Mouse (Mus musculus) cortical plate, adult 2 months (tissue): ENCODE measurements around the gene Dyx1c1. TPM values are rescaled to one million over a fixed set of nuclear protein-coding genes. Genes with fewer than 3 reads are reported as not detected.

Experiments
- H3K27ac ChIP-seq: fragments of 200-500 bp; 2 replicates; pipeline ENCODE4 v1.5.1; 2012; ENCODE audit warnings: low read length, control low read depth, inconsistent platforms; ENCODE audit not compliant: insufficient read depth
- H3K4me1 ChIP-seq: fragments of 200-500 bp; 2 replicates; pipeline ENCODE4 v1.6.1; 2011; ENCODE audit warnings: low read length; ENCODE audit not compliant: control insufficient read depth, insufficient read depth
- H3K4me3 ChIP-seq: fragments of 200-500 bp; 2 replicates; pipeline ENCODE4 v1.5.1; 2011; ENCODE audit warnings: mild to moderate bottlenecking, low read length, control low read depth; ENCODE audit not compliant: insufficient read depth
- CTCF ChIP-seq: fragments of 200-500 bp; IDR thresholded peaks from 2 replicates; pipeline ENCODE4 v1.5.1; 2011; ENCODE audit warnings: mild to moderate bottlenecking, control low read depth, low read length; ENCODE audit not compliant: insufficient read depth; ENCODE audit errors: extremely low read depth
- POLR2A ChIP-seq: fragments of 200-500 bp; IDR thresholded peaks from 2 replicates; pipeline ENCODE4 v1.6.1; 2011; ENCODE audit warnings: mild to moderate bottlenecking, low read length, control low read depth; ENCODE audit not compliant: insufficient read depth; ENCODE audit errors: extremely low read depth
- polyA plus RNA-seq: library from polyadenylated mRNA; depleted of rRNA; stranded (reverse); fragments of >200 nt; gene quantifications from 2 replicates; pipeline ENCODE4 v1.2.3, GENCODE M21; 2012

Gene Dyx1c1
- polyA plus RNA-seq, 1 experiment: 1.7 TPM

GRCm38 (mm10) chr9:72972984-72973383 is 14.4 kb downstream of the Dyx1c1 start:
- TF ChIP-seq CTCF: no peak
- no peak for TF ChIP-seq POLR2A
- Histone ChIP-seq H3K27ac (no peak overlapping the region), H3K4me3 (no peak overlapping the region), H3K4me1 (peaks cover 2% of the 10 kb centered on the region)

GRCm38 (mm10) chr9:72974734-72975133 is 16.1 kb downstream of the Dyx1c1 start:
- Histone ChIP-seq H3K27ac (no peak overlapping the region), H3K4me1 (no peaks in the 10 kb centered on the region), H3K4me3 (no peak overlapping the region)
- TF ChIP-seq CTCF (no peak), POLR2A (no peak)

- no peak overlapping the region for H3K27ac ChIP-seq
These were observed 16.7 kb downstream of the Dyx1c1 start for GRCm38 (mm10) chr9:72975242-72975641.

GRCm38 (mm10) chr9:72983066-72983465 is 24.5 kb downstream of the Dyx1c1 start:
- H3K4me1 ChIP-seq: peaks cover 1% of the 10 kb centered on the region; the same call in 1 of the 2 replicates
- no peak overlapping the region for H3K4me3 ChIP-seq
- TF ChIP-seq CTCF: no peak
- TF ChIP-seq POLR2A: no peak
- H3K27ac ChIP-seq: no peak overlapping the region

More at GRCm38 (mm10) chr9:72975242-72975641, 16.7 kb downstream of the Dyx1c1 start:
- Histone ChIP-seq H3K4me3 (no peak overlapping the region), H3K4me1 (no peaks in the 10 kb centered on the region)
- no peak for TF ChIP-seq POLR2A
- no peak for TF ChIP-seq CTCF

DNA sequence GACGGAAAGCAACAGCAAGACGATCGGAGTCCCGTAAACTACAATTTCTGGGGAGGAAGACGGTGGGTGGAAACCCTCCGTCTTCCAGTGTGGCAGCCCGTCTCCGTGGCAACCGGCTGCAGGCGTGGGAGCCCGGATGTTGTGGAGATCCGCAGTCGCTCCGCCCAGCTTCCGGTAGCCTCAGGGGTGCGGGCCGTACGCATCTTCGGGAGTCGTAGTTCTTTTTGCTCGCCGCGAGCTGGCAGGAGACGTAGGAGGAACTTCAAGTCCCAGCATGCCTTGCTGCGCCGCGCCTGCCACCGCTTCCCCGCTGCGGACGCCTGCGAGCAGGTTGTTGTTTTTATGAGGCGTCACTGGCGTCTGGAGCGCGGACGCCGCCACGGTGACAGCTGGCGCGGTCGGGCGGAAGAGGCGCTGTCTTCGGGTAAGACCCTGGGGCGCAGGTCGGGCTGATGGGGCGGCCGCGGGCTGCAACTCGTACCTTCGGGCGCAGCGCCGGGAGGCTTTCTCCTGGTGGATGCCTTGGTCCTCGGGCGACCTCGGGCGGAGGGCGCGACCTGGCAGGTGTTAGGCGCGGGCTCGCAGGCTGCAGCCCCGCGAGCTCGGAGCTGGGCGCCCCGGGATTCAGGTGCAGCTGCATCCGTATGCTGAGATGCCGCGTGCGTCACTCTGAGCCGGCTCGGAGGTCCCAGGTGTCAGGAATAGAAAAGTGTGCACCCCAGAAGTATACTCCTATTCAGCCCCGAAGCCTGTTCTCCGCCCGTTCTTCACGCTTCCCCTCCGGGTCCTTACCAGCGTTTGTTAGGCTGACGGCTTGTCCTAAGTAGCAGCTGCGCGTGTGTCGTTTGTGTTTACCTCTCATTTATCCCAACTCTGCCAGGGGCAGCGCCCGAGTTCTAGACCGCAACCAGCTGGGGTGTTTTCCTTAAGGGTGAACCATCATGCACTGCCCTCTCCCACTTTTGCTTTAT is 26.9 kb downstream of the Dyx1c1 start, which contains the start of the genes Ccpg1os and Ccpg1:
Gene Ccpg1os (minus strand): TSS at position 133 of the 971 bp plus-strand sequence.
Gene Ccpg1 (plus strand): TSS at position 180 of the 971 bp plus-strand sequence.
- H3K27ac ChIP-seq: peak within 1 kb of the TSS; percentile 66
- TF ChIP-seq POLR2A: peak; percentile 79
- no peak for TF ChIP-seq CTCF
- H3K4me3 ChIP-seq: peak within 1 kb of the TSS; percentile 70
- H3K4me1 ChIP-seq: peaks cover 4% of the 10 kb centered on the region; the same call in 1 of the 2 replicates

GRCm38 (mm10) chr9:72987703-72988102 is 29.1 kb downstream of the Dyx1c1 start:
- H3K27ac ChIP-seq: no peak overlapping the region
- TF ChIP-seq POLR2A: no peak
- TF ChIP-seq CTCF: no peak
- peaks cover 4% of the 10 kb centered on the region; the same call in 1 of the 2 replicates for H3K4me1 ChIP-seq
- no peak overlapping the region for H3K4me3 ChIP-seq

GRCm38 (mm10) chr9:72988706-72989105 is 30.1 kb downstream of the Dyx1c1 start:
- TF ChIP-seq POLR2A: no peak
- no peak for TF ChIP-seq CTCF
- no peak overlapping the region for H3K27ac ChIP-seq
- no peak overlapping the region for H3K4me3 ChIP-seq
- H3K4me1 ChIP-seq: peaks cover 4% of the 10 kb centered on the region; the same call in 1 of the 2 replicates

DNA sequence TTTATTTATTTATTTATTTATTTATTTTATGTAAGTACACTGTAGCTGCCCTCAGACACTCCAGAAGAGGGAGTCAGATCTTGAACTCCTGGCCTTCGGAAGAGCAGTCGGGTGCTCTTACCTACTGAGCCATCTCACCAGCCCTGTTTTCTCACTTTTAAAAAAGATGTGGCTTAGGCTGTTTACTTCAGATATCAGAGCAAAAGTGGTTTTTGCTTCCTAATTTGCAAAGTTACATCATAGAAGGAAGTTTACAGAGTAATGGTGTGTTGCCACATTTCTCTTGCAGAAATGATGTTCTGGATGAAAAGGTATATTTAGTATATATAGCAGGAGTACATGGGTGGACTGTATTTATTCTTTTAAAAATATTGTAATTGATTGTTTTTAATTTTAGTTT is 32.8 kb downstream of the Dyx1c1 start:
- no peak overlapping the region for H3K27ac ChIP-seq
- TF ChIP-seq POLR2A (no peak), CTCF (no peak)
- no peak overlapping the region for H3K4me3 ChIP-seq
- peaks cover 4% of the 10 kb centered on the region; the same call in 1 of the 2 replicates for H3K4me1 ChIP-seq

- no peak for TF ChIP-seq POLR2A
- TF ChIP-seq CTCF: no peak
- Histone ChIP-seq H3K27ac (no peak overlapping the region), H3K4me3 (no peak overlapping the region), H3K4me1 (peaks cover 2% of the 10 kb centered on the region; the same call in 1 of the 2 replicates)
These were observed 34.0 kb downstream of the Dyx1c1 start for GRCm38 (mm10) chr9:72992576-72992975.
